In genomic region chr19:59193986-59194820, GRCm38 (mm10) we compare ENCODE assay signal across 9 mouse cellular contexts. TPM values are rescaled to one million over a fixed set of nuclear protein-coding genes. Genes with fewer than 3 reads are reported as not detected.
DNase-seq lines count a peak whose midpoint lies in the region; ATAC-seq and TF ChIP-seq lines count a peak whose summit lies in the region.
"Had no signal": no experiment of that assay in that cellular context is flagged by ENCODE, and none has a peak within 500 bp of the region (broad histone marks: within the 10 kb centered on the region; RNA-seq: fewer than 3 reads in every experiment).

No protein-coding gene starts in this region.

- dilution Hi-C loops in CH12.LX (cut with MboI; ENCODE audit: extremely low pct_ligation_motif_present, extremely low pct_unique_long_range_greater_than_20kb, low sequenced_read_pairs) = no loop called here

- no peaks in the 10 kb centered on the region for H3K36me3 ChIP-seq in CH12.LX (replicated peaks in 1 of 2; ENCODE audit: control insufficient read depth in 1 of 2, insufficient read depth in 1 of 2, low read length in 1 of 2)
- no peaks in the 10 kb centered on the region for H3K36me3 ChIP-seq in forebrain, embryonic 11.5 days (ENCODE audit: control insufficient read depth, insufficient read depth, low read length)
- H3K36me3 ChIP-seq in limb, embryonic 15.5 days = no peaks in the 10 kb centered on the region
- no peaks in the 10 kb centered on the region for H3K36me3 ChIP-seq in stomach, postnatal 0 days (ENCODE audit: control insufficient read depth, insufficient read depth, low read length)

- in situ Hi-C loops in CH12.LX (cut with MboI; ENCODE audit: low pct_ligation_motif_present, low pct_unique_long_range_greater_than_20kb, low sequenced_read_pairs) = no loop called here

- whole genome bisulfite sequencing in forebrain, embryonic 11.5 days = 1% methylated on average over 50 of the region's 50 CpGs
- under 1% methylated on average over 50 of the region's 50 CpGs for WGBS in limb, embryonic 15.5 days
- 2% methylated on average over 48 of the region's 50 CpGs for WGBS in stomach, postnatal 0 days

- TF ChIP-seq POLR2A in CH12.LX (IDR thresholded peaks at IDR 0.05; ENCODE audit: low read depth, low read length) = no peak

- H3K4me3 ChIP-seq in CH12.LX (replicated peaks in 1 of 3; ENCODE audit: low read depth in 2 of 3, low read length in 2 of 3, poor library complexity in 1 of 3) = peak overlapping the region in 1 of 3 experiments; percentile 30
- peak overlapping the region; percentile 29 for H3K4me3 ChIP-seq in forebrain, embryonic 11.5 days (ENCODE audit: low read depth, low read length)
- peak overlapping the region; percentile 31 for H3K4me3 ChIP-seq in limb, embryonic 15.5 days
- H3K4me3 ChIP-seq in stomach, postnatal 0 days (ENCODE audit: low read depth, low read length) = peak overlapping the region; percentile 13; the same call in 1 of the 2 replicates

- no peak for DNase-seq in cerebellum, adult 18-20 months
- DNase-seq in CH12.LX (ENCODE audit: extremely low read depth) = no peak
- peak; percentile 73 for DNase-seq in forebrain, embryonic 11.5 days (ENCODE audit: low spot score)
- DNase-seq in stomach, postnatal 0 days (ENCODE audit: low spot score) = peak; percentile 18
- no peak for DNase-seq in spleen, postnatal 4 days (ENCODE audit: low spot score in 2 of 2)
- DNase-seq in thymus, adult 18-20 months = no peak

- no peak for TF ChIP-seq EP300 in CH12.LX (IDR thresholded peaks at IDR 0.05; ENCODE audit: low read length)
- TF ChIP-seq EP300 in stomach, postnatal 0 days (optimal IDR thresholded peaks at IDR 0.05) = no peak

- H3K4me2 ChIP-seq in CH12.LX (ENCODE audit: insufficient read depth, low read depth, poor library complexity, severe bottlenecking) = peak overlapping the region; percentile 59; the same call in 1 of the 2 replicates
- peak overlapping the region; percentile 57 for H3K4me2 ChIP-seq in forebrain, embryonic 11.5 days (ENCODE audit: low read depth, low read length, severe bottlenecking)
- H3K4me2 ChIP-seq in limb, embryonic 15.5 days = peak overlapping the region; percentile 41
- peak overlapping the region; percentile 40 for H3K4me2 ChIP-seq in stomach, postnatal 0 days (replicated peaks; ENCODE audit: low read depth)

- H3K79me2 ChIP-seq in CH12.LX (replicated peaks; ENCODE audit: control insufficient read depth, extremely low read depth, insufficient read depth, poor library complexity, severe bottlenecking) = no peaks in the 10 kb centered on the region

- H3K4me1 ChIP-seq in CH12.LX (ENCODE audit: control insufficient read depth in 1 of 2, insufficient read depth in 2 of 2) = no peaks in the 10 kb centered on the region
- peaks cover 6% of the 10 kb centered on the region; the same call in 1 of the 2 replicates for H3K4me1 ChIP-seq in forebrain, embryonic 11.5 days (replicated peaks; ENCODE audit: control insufficient read depth, insufficient read depth, low read length)
- peaks cover 8% of the 10 kb centered on the region for H3K4me1 ChIP-seq in limb, embryonic 15.5 days
- no peaks in the 10 kb centered on the region for H3K4me1 ChIP-seq in stomach, postnatal 0 days (replicated peaks; ENCODE audit: control insufficient read depth, insufficient read depth)

- no peak for TF ChIP-seq RAD21 in CH12.LX (IDR thresholded peaks at IDR 0.05; ENCODE audit: low read depth, low read length)

- no peak overlapping the region for H3K27ac ChIP-seq in CH12.LX (ENCODE audit: insufficient read depth, low read depth)
- H3K27ac ChIP-seq in forebrain, embryonic 11.5 days (ENCODE audit: low read depth, low read length) = no peak overlapping the region
- H3K27ac ChIP-seq in limb, embryonic 15.5 days = no peak overlapping the region
- no peak overlapping the region for H3K27ac ChIP-seq in stomach, postnatal 0 days (replicated peaks)

- no peak for TF ChIP-seq CTCF in CH12.LX (conservative IDR thresholded peaks at IDR 0.05 in 1 of 2, IDR thresholded peaks at IDR 0.05 in 1 of 2; ENCODE audit: low read depth in 2 of 2, low read length in 2 of 2)
- TF ChIP-seq CTCF in stomach, postnatal 0 days (IDR thresholded peaks at IDR 0.05; ENCODE audit: low read depth) = no peak

- H3K9ac ChIP-seq in CH12.LX (ENCODE audit: insufficient read depth, low read depth) = peak overlapping the region; percentile 11; the same call in 1 of the 2 replicates
- peak overlapping the region; percentile 64 for H3K9ac ChIP-seq in forebrain, embryonic 11.5 days (ENCODE audit: low read length)
- no peak overlapping the region for H3K9ac ChIP-seq in limb, embryonic 15.5 days
- H3K9ac ChIP-seq in stomach, postnatal 0 days (ENCODE audit: low read length) = no peak overlapping the region

- H3K27me3 ChIP-seq in CH12.LX (replicated peaks) = no peaks in the 10 kb centered on the region
- H3K27me3 ChIP-seq in forebrain, embryonic 11.5 days (ENCODE audit: control insufficient read depth, insufficient read depth, low read length) = peaks cover 70% of the 10 kb centered on the region
- peaks cover 90% of the 10 kb centered on the region for H3K27me3 ChIP-seq in limb, embryonic 15.5 days
- peaks cover 25% of the 10 kb centered on the region for H3K27me3 ChIP-seq in stomach, postnatal 0 days (ENCODE audit: control insufficient read depth, insufficient read depth, low read length)

- no peaks in the 10 kb centered on the region for H3K9me3 ChIP-seq in CH12.LX (replicated peaks; ENCODE audit: low read length)
- H3K9me3 ChIP-seq in forebrain, embryonic 11.5 days (ENCODE audit: control insufficient read depth, low read length) = no peaks in the 10 kb centered on the region
- no peaks in the 10 kb centered on the region for H3K9me3 ChIP-seq in limb, embryonic 15.5 days
- no peaks in the 10 kb centered on the region for H3K9me3 ChIP-seq in stomach, postnatal 0 days (ENCODE audit: control insufficient read depth, low read length)

- ATAC-seq in cerebellum, adult (ENCODE audit: insufficient number of reproducible peaks, low FRiP score, low TSS enrichment) = 0 out of 2 replicates have a peak, but pooled peaks have one; percentile 26
- ATAC-seq in forebrain, embryonic 11.5 days (replicated peaks; ENCODE audit: low FRiP score) = peak; percentile 53; the same call in 1 of the 2 replicates
- ATAC-seq in limb, embryonic 15.5 days (ENCODE audit: insufficient number of reproducible peaks, low FRiP score, low TSS enrichment, low read depth) = no peak
- ATAC-seq in stomach, postnatal 0 days (ENCODE audit: low FRiP score, low TSS enrichment) = no peak

TF ChIP-seq in CH12.LX, 34 proteins besides CTCF, POLR2A, EP300 and RAD21:
- TF ChIP-seq NELFE (IDR thresholded peaks at IDR 0.05; ENCODE audit: low read depth, low read length) = no peak
- TF ChIP-seq MXI1 (IDR thresholded peaks at IDR 0.05; ENCODE audit: low read depth, low read length) = no peak
- no peak for TF ChIP-seq BHLHE40 (IDR thresholded peaks at IDR 0.05; ENCODE audit: low read depth, low read length)
- no peak for TF ChIP-seq ZMIZ1 (IDR thresholded peaks at IDR 0.05; ENCODE audit: low read depth, low read length)

RNA-seq across cellular contexts. Expression of gene Vax1, which starts 24.3 kb away (rescaled TPM):
- total RNA-seq in CH12.LX (2012; rRNA removed) (not detected in 2 replicates), CH12.LX (2014; rRNA removed) (not detected in 2 replicates)
- polyA plus RNA-seq in CH12.LX (2012; ENCODE audit: insufficient read length, low read depth) = not detected in 2 replicates
- 5.8 and 6.0 TPM in 2 replicates for polyA plus RNA-seq in forebrain, embryonic 11.5 days (2014; fragmentation: Nextera tagmentation; extraction: Ambion mirVana)
- not detected in 2 replicates for polyA plus RNA-seq in limb, embryonic 15.5 days (2015; fragmentation: Nextera tagmentation; extraction: Ambion mirVana)
- not detected in 2 replicates for polyA plus RNA-seq in stomach, postnatal 0 days (2015; fragmentation: Nextera tagmentation; extraction: Ambion mirVana)
- polyA plus RNA-seq: C2C12 had no signal

RNA-seq across cellular contexts. Expression of gene Kcnk18, which starts 24.8 kb away (rescaled TPM):
- total RNA-seq in CH12.LX (2012; rRNA removed) (not detected in 2 replicates), CH12.LX (2014; rRNA removed) (not detected in 2 replicates)
- not detected in 2 replicates for polyA plus RNA-seq in CH12.LX (2012; ENCODE audit: insufficient read length, low read depth)
- not detected in 2 replicates for polyA plus RNA-seq in forebrain, embryonic 11.5 days (2014; fragmentation: Nextera tagmentation; extraction: Ambion mirVana)
- not detected in 2 replicates for polyA plus RNA-seq in limb, embryonic 15.5 days (2015; fragmentation: Nextera tagmentation; extraction: Ambion mirVana)
- polyA plus RNA-seq in stomach, postnatal 0 days (2015; fragmentation: Nextera tagmentation; extraction: Ambion mirVana) = 0.04 TPM in 1 of 2 replicates, not detected in the other
- polyA plus RNA-seq: C2C12 had no signal

Comparison
In these comparisons a context has a peak if more than half of its experiments do, and no peak if none do; other contexts are left out.
1. ATAC-seq: peak in cerebellum, adult (single experiment) and forebrain, embryonic 11.5 days (single experiment); none in limb, embryonic 15.5 days (single experiment) and stomach, postnatal 0 days (single experiment).
2. DNase-seq: peak in forebrain, embryonic 11.5 days (single experiment) and stomach, postnatal 0 days (single experiment); none in cerebellum, adult 18-20 months (0 of 2), CH12.LX (single experiment), spleen, postnatal 4 days (0 of 2) and thymus, adult 18-20 months (0 of 2).
3. H3K9ac ChIP-seq: peak in CH12.LX (single experiment) and forebrain, embryonic 11.5 days (single experiment); none in limb, embryonic 15.5 days (single experiment) and stomach, postnatal 0 days (single experiment).
4. Peak in every context shown above with its lines, with median percentiles within 50 percentile points of each other: H3K4me2 ChIP-seq.